Mouse (Mus musculus) thymus, postnatal 25 days (tissue): ENCODE data around the gene Hivep1.

Experiments used
- DNase-seq: peaks from one replicate; pipeline ENCODE4 v3.0.0; 2022

Gene Hivep1

GRCm38 (mm10) chr13:42076751-42077302 is 25.0 kb downstream of the Hivep1 start:
- DNase-seq, result no peak

- DNase-seq, result peak; percentile 54
These were observed 25.8 kb downstream of the Hivep1 start for GRCm38 (mm10) chr13:42077629-42078028.

- DNase-seq, result no peak
These were observed 28.5 kb downstream of the Hivep1 start for GRCm38 (mm10) chr13:42080131-42080916.

GRCm38 (mm10) chr13:42088339-42088738 is 36.5 kb downstream of the Hivep1 start:
- no peak for DNase-seq

- DNase-seq, result no peak
These were observed 37.2 kb downstream of the Hivep1 start for GRCm38 (mm10) chr13:42089025-42089424.

- DNase-seq, result no peak
These were observed 38.9 kb downstream of the Hivep1 start for GRCm38 (mm10) chr13:42090751-42091150.

GRCm38 (mm10) chr13:42092392-42093139 is 40.7 kb downstream of the Hivep1 start:
- DNase-seq, result no peak

GRCm38 (mm10) chr13:42093268-42094042 is 41.6 kb downstream of the Hivep1 start:
- peak; percentile 72 for DNase-seq

- peak; percentile 76 for DNase-seq
These were observed 44.1 kb downstream of the Hivep1 start for GRCm38 (mm10) chr13:42095826-42096515.

GRCm38 (mm10) chr13:42097109-42097508 is 45.3 kb downstream of the Hivep1 start:
- DNase-seq, result no peak

- DNase-seq, result no peak
These were observed 46.7 kb downstream of the Hivep1 start for GRCm38 (mm10) chr13:42098522-42098921.

GRCm38 (mm10) chr13:42099523-42099922 is 47.7 kb downstream of the Hivep1 start:
- no peak for DNase-seq

- DNase-seq, result peak; percentile 62
These were observed 49.8 kb downstream of the Hivep1 start for GRCm38 (mm10) chr13:42101440-42102190.

GRCm38 (mm10) chr13:42102980-42103379 is 51.2 kb downstream of the Hivep1 start:
- peak; percentile 67 for DNase-seq

- DNase-seq, result peak; percentile 47
These were observed 51.8 kb downstream of the Hivep1 start for GRCm38 (mm10) chr13:42103486-42104166.

GRCm38 (mm10) chr13:42104371-42104770 is 52.5 kb downstream of the Hivep1 start:
- no peak for DNase-seq

GRCm38 (mm10) chr13:42108483-42109215 is 56.8 kb downstream of the Hivep1 start:
- DNase-seq, result no peak

GRCm38 (mm10) chr13:42110416-42110815 is 58.6 kb downstream of the Hivep1 start:
- no peak for DNase-seq

GRCm38 (mm10) chr13:42112071-42112470 is 60.2 kb downstream of the Hivep1 start:
- DNase-seq, result no peak

GRCm38 (mm10) chr13:42112748-42113147 is 60.9 kb downstream of the Hivep1 start:
- no peak for DNase-seq
